Mouse (Mus musculus) forebrain, embryonic 11.5 days (tissue): ENCODE measurements around the gene Fbxo36. TPM values are rescaled to one million over a fixed set of nuclear protein-coding genes. Genes with fewer than 3 reads are reported as not detected.

Source experiments
- ATAC-seq: fragments of 200-750 bp; cut with Nextera tagmentation; replicated peaks from 2 replicates; pipeline ENCODE4 v1.8.0; 2017; ENCODE audit warnings: moderate TSS enrichment; ENCODE audit not compliant: low FRiP score
- DNase-seq: peaks from one replicate; pipeline ENCODE4 v3.0.0-alpha.2; 2017; ENCODE audit warnings: low spot score
- H3K27ac ChIP-seq: fragments of 300-500 bp; sonication (generic); 2 replicates; pipeline ENCODE4 v1.5.1; 2014; ENCODE audit warnings: low read depth, low read length
- H3K27me3 ChIP-seq: fragments of 300-500 bp; sonication (generic); 2 replicates; pipeline ENCODE4 v1.6.1; 2014; ENCODE audit warnings: mild to moderate bottlenecking, low read length, mixed read lengths; ENCODE audit not compliant: control insufficient read depth, insufficient read depth
- H3K36me3 ChIP-seq: fragments of 300-500 bp; sonication (generic); 2 replicates; pipeline ENCODE4 v1.6.1; 2014; ENCODE audit warnings: mild to moderate bottlenecking, low read length, moderate library complexity, mixed read lengths; ENCODE audit not compliant: control insufficient read depth, insufficient read depth
- H3K4me1 ChIP-seq: fragments of 300-500 bp; sonication (generic); replicated peaks from 2 replicates; pipeline ENCODE4 v1.6.1; 2014; ENCODE audit warnings: low read length, mixed read lengths; ENCODE audit not compliant: control insufficient read depth, insufficient read depth
- H3K4me2 ChIP-seq: fragments of 300-500 bp; sonication (generic); 2 replicates; pipeline ENCODE4 v1.6.1; 2014; ENCODE audit warnings: low read depth, mild to moderate bottlenecking, low read length, moderate library complexity, mixed read lengths; ENCODE audit not compliant: severe bottlenecking
- H3K4me3 ChIP-seq: fragments of 300-500 bp; sonication (generic); 2 replicates; pipeline ENCODE4 v1.5.1; 2014; ENCODE audit warnings: low read depth, low read length
- H3K9ac ChIP-seq: fragments of 300-500 bp; sonication (generic); 2 replicates; pipeline ENCODE4 v1.6.1; 2014; ENCODE audit warnings: low read length
- H3K9me3 ChIP-seq: fragments of 300-500 bp; sonication (generic); 2 replicates; pipeline ENCODE4 v1.6.1; 2016; ENCODE audit warnings: low read length, mixed read lengths; ENCODE audit not compliant: control insufficient read depth
- WGBS: fragments of 180-500 bp; shearing (Covaris S2); extraction: QIAGEN DNeasy Blood & Tissue Kit; methylation state at CpG from one replicate; pipeline ENCODE4 v1.1.7; 2014; 5-methylcytosine and 5-hydroxymethylcytosine counted together
- polyA plus RNA-seq: library from polyadenylated mRNA; unstranded; fragments of >200 nt; fragmentation: Nextera tagmentation; extraction: Ambion mirVana; gene quantifications from 2 replicates; pipeline ENCODE4 v1.2.1, GENCODE M21; 2014

The Fbxo36 gene
- polyA plus RNA-seq, 1 experiment from 2014 or later: 10.3 TPM

GRCm38 (mm10) chr1:84838156-84838555 lies 1.5 kb upstream of the Fbxo36 start:
- DNase-seq (no peak), ATAC-seq (no peak)
- Histone ChIP-seq H3K9ac (peak overlapping the region; percentile 95), H3K4me3 (peak overlapping the region; percentile 96), H3K27me3 (no peaks in the 10 kb centered on the region), H3K27ac (peak overlapping the region; percentile 93; the same call in 1 of the 2 replicates), H3K4me1 (no peaks in the 10 kb centered on the region), H3K9me3 (no peaks in the 10 kb centered on the region), H3K4me2 (peak overlapping the region; percentile 77), H3K36me3 (no peaks in the 10 kb centered on the region; the same call in 1 of the 2 replicates)
- 1% methylated on average over 22 of the region's 22 CpGs for WGBS

- H3K4me2 ChIP-seq: peak overlapping the region; percentile 77
- WGBS: under 1% methylated on average over 42 of the region's 44 CpGs
Observed at GRCm38 (mm10) chr1:84838621-84839151, 955 bp upstream of the Fbxo36 start.

GRCm38 (mm10) chr1:84840018-84840664 lies 500 bp downstream of the Fbxo36 start, which contains the start of gene Trip12:
Gene Trip12 (minus strand): TSS chr1:84840516.
- Histone ChIP-seq H3K27me3 (no peaks in the 10 kb centered on the region), H3K9ac (peak within 1 kb of the TSS; percentile 95), H3K27ac (peak within 1 kb of the TSS; percentile 93), H3K4me1 (no peaks in the 10 kb centered on the region), H3K4me2 (peak within 1 kb of the TSS; percentile 77), H3K4me3 (peak within 1 kb of the TSS; percentile 96), H3K9me3 (no peaks in the 10 kb centered on the region), H3K36me3 (no peaks in the 10 kb centered on the region)
- DNase-seq (no peak), ATAC-seq (peak; percentile 58; the same call in 1 of the 2 replicates)
- under 1% methylated on average over 37 of the region's 39 CpGs for WGBS

More at GRCm38 (mm10) chr1:84838621-84839151, 955 bp upstream of the Fbxo36 start:
- Histone ChIP-seq H3K9me3 (no peaks in the 10 kb centered on the region), H3K4me3 (peak overlapping the region; percentile 96), H3K4me1 (no peaks in the 10 kb centered on the region), H3K27me3 (no peaks in the 10 kb centered on the region), H3K27ac (peak overlapping the region; percentile 93), H3K9ac (peak overlapping the region; percentile 95), H3K36me3 (no peaks in the 10 kb centered on the region)
- ATAC-seq: peak; percentile 75
- DNase-seq: peak; percentile 87

- Histone ChIP-seq H3K4me2 (peak overlapping the region; percentile 77; the same call in 1 of the 2 replicates), H3K4me1 (no peaks in the 10 kb centered on the region), H3K4me3 (peak overlapping the region; percentile 96), H3K27ac (no peak overlapping the region), H3K27me3 (no peaks in the 10 kb centered on the region), H3K9me3 (no peaks in the 10 kb centered on the region), H3K9ac (no peak overlapping the region; the same call in 1 of the 2 replicates), H3K36me3 (no peaks in the 10 kb centered on the region)
- 73% methylated on average over 3 of the region's 3 CpGs for WGBS
- ATAC-seq (no peak), DNase-seq (no peak)
Observed at GRCm38 (mm10) chr1:84841061-84841460, 1.4 kb downstream of the Fbxo36 start.

GRCm38 (mm10) chr1:84843366-84843765 lies 3.7 kb downstream of the Fbxo36 start:
- no peak overlapping the region for H3K4me2 ChIP-seq
- no peaks in the 10 kb centered on the region for H3K9me3 ChIP-seq
- no peak overlapping the region for H3K27ac ChIP-seq
- no peak for ATAC-seq
- DNase-seq: no peak
- no peaks in the 10 kb centered on the region for H3K36me3 ChIP-seq
- no peaks in the 10 kb centered on the region for H3K27me3 ChIP-seq
- no peak overlapping the region for H3K9ac ChIP-seq
- 86% methylated on average over 2 of the region's 2 CpGs for WGBS
- no peak overlapping the region for H3K4me3 ChIP-seq
- H3K4me1 ChIP-seq: no peaks in the 10 kb centered on the region

GRCm38 (mm10) chr1:84847698-84848097 lies 8.1 kb downstream of the Fbxo36 start:
- Histone ChIP-seq H3K9me3 (no peaks in the 10 kb centered on the region), H3K4me2 (no peak overlapping the region), H3K27me3 (no peaks in the 10 kb centered on the region), H3K9ac (no peak overlapping the region), H3K4me3 (no peak overlapping the region), H3K27ac (no peak overlapping the region), H3K4me1 (no peaks in the 10 kb centered on the region), H3K36me3 (no peaks in the 10 kb centered on the region)
- ATAC-seq (no peak), DNase-seq (no peak)
- WGBS: 89% methylated on average over 7 of the region's 7 CpGs

- no peak overlapping the region for H3K9ac ChIP-seq
- no peaks in the 10 kb centered on the region for H3K27me3 ChIP-seq
- H3K4me3 ChIP-seq: no peak overlapping the region
- DNase-seq (no peak), ATAC-seq (no peak)
- 90% methylated on average over 3 of the region's 3 CpGs for WGBS
- no peak overlapping the region for H3K4me2 ChIP-seq
- no peaks in the 10 kb centered on the region for H3K9me3 ChIP-seq
- H3K36me3 ChIP-seq: no peaks in the 10 kb centered on the region
- no peaks in the 10 kb centered on the region for H3K4me1 ChIP-seq
- no peak overlapping the region for H3K27ac ChIP-seq
Observed at GRCm38 (mm10) chr1:84848335-84848734, 8.7 kb downstream of the Fbxo36 start.

- Histone ChIP-seq H3K9ac (no peak overlapping the region), H3K9me3 (no peaks in the 10 kb centered on the region), H3K27me3 (no peaks in the 10 kb centered on the region), H3K4me1 (no peaks in the 10 kb centered on the region), H3K4me3 (no peak overlapping the region), H3K4me2 (no peak overlapping the region), H3K27ac (no peak overlapping the region), H3K36me3 (no peaks in the 10 kb centered on the region)
- DNase-seq (no peak), ATAC-seq (no peak)
- WGBS: 92% methylated on average over 6 of the region's 6 CpGs
Observed at GRCm38 (mm10) chr1:84848801-84849455, 9.3 kb downstream of the Fbxo36 start.
